Mouse (Mus musculus) CH12.LX (cell line): ENCODE measurements around the gene Kpnb1.
A peak's percentile ranks its signal among the peaks of the same experiment; 100 is the strongest.

ENCODE experiments used
- CTCF ChIP-seq, 2 experiments: IDR thresholded peaks in 1 of 2; conservative IDR thresholded peaks in 1 of 2; 2 replicates each; pipeline ENCODE4 v1.5.1; 2011 to 2012; ENCODE audit warnings: low read depth in 2 of 2, low read length in 2 of 2, improper control_type of control experiment in 1 of 2, inconsistent platforms in 1 of 2, mild to moderate bottlenecking in 1 of 2, moderate library complexity in 1 of 2
- EP300 ChIP-seq: IDR thresholded peaks from 2 replicates; pipeline ENCODE4 v1.6.1; 2011; ENCODE audit warnings: low read length, improper control_type of control experiment
- POLR2A ChIP-seq: IDR thresholded peaks from 2 replicates; pipeline ENCODE4 v1.6.1; 2011; ENCODE audit warnings: low read depth, mild to moderate bottlenecking, improper control_type of control experiment, low read length
- RCOR1 ChIP-seq: conservative IDR thresholded peaks from 2 replicates; pipeline ENCODE4 v1.6.1; 2012; ENCODE audit warnings: low read depth, mild to moderate bottlenecking, inconsistent platforms, low read length, improper control_type of control experiment
- SMC3 ChIP-seq: IDR thresholded peaks from 2 replicates; pipeline ENCODE4 v1.6.1; 2011; ENCODE audit warnings: low read depth, low read length, improper control_type of control experiment
- ZKSCAN1 ChIP-seq: IDR thresholded peaks from 2 replicates; pipeline ENCODE4 v1.6.1; 2012; ENCODE audit warnings: low read depth, inconsistent platforms, low read length, improper control_type of control experiment, borderline replicate concordance

- TF ChIP-seq EP300 = peak; percentile 51
- no peak for TF ChIP-seq RCOR1
- no peak for TF ChIP-seq SMC3
- TF ChIP-seq CTCF (conservative IDR thresholded peaks at IDR 0.05 in 1 of 2, IDR thresholded peaks at IDR 0.05 in 1 of 2; ENCODE audit: low read depth in 2 of 2, low read length in 2 of 2) = no peak
- no peak for TF ChIP-seq ZKSCAN1
- TF ChIP-seq POLR2A = no peak
Measured at GRCm38 (mm10) chr11:97143196-97143900, 44.3 kb downstream of the Kpnb1 start.
